Mouse (Mus musculus) testis, adult 2 months (tissue): ENCODE data around the gene Unc119b.

ENCODE experiments used
- CTCF ChIP-seq: fragments of 200-500 bp; IDR thresholded peaks from 2 replicates; pipeline ENCODE4 v1.5.1; 2012; ENCODE audit warnings: low read depth, mild to moderate bottlenecking, inconsistent platforms, low read length, moderate library complexity; ENCODE audit not compliant: control insufficient read depth, insufficient read depth, insufficient replicate concordance
- POLR2A ChIP-seq: fragments of 200-500 bp; IDR thresholded peaks from 2 replicates; pipeline ENCODE4 v1.6.1; 2012; ENCODE audit warnings: low read depth, mild to moderate bottlenecking, inconsistent platforms, low read length, moderate library complexity; ENCODE audit not compliant: control insufficient read depth

DNA sequence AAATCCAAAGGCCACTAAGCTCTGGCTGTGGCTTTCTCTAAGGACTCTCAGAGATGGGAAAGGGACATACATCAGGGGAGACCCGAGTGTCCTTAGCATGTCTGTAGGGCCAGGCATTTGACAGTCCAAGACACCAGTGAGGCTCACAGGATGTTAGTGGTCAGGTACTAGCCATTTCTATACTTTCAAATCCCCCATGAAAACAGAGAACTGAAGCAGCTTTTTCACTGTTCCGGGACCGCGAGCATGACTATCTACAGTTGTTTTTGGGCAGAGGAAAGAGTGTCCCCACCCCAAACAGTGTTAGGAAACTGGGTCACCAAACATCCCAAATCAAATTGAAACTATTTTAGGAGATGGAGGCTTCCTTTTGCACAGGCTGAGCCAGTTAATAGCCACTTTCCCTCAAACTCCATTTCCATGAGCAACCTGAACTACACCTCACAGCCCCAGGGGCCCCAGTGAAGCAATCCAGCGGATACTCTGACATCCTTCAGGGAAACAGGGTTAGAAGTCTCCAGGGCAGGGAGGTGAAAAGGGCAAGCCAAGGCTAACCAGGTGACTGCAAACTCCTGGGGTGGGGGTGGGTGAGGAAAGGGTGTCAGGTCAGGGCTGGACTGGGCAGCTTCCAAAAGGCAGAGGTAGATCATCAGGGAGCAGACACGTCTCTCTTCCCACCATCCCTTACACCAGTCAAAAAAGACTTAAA, 1.3 kb downstream of the Unc119b start:
- TF ChIP-seq POLR2A: no peak
- no peak for TF ChIP-seq CTCF
